ENCODE assay signal across 8 mouse cellular contexts in the genomic region with DNA sequence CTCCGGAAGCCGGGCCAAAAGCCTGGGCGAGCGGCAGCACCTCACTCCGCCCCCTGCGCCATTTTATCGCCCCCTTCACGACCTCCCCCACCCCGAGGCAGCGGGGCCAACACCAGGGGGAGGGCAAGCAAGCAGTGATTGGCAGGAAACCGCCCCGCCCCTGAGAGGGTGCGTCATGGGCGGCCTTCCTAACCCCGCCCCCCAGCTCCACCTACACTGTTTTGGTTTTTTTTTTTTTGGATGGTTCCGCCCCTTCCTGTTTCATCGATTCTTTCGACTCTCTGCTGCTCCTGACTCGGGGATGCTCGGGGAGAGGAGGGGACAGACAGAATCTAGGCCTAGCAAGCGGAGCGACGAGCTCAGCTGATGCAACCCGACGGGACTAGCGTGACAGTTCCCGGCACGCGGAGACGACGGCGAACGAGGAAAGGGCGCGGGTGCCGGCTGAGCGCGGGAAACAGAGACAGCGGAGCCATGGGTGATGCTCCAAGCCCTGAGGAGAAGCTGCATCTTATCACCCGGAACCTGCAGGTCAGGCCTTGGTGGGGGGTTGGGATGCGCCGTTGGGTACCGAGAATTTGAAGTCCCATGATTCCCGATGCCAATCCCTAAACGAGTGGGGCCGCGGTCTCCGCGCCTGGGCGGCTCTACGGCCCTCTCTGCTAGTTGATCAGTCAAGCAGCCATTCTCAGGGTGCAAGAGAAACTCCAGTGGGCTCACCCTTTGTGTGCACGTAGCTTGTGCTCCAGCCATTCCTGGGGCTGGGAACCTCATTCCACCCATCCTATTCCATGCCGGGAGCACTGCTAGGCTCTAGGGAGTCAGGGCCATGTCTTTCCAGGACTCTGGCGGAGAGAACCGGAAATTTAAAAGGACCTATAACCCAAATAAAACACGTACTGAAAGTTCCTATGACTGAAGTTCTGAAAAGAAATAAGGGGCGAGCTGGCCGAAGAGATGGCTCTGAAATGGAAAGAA. TPM values are rescaled to one million over a fixed set of nuclear protein-coding genes. Genes with fewer than 3 reads are reported as not detected.
A peak's percentile ranks its signal among the peaks of the same experiment; 100 is the strongest.
DNase-seq lines count a peak whose midpoint lies in the region; ATAC-seq and TF ChIP-seq lines count a peak whose summit lies in the region.

Gene S100pbp, minus strand, starts transcription at position 186 of the 978 bp plus-strand sequence.
Gene Yars, plus strand, starts transcription at position 219 of the 978 bp plus-strand sequence.

- peak; percentile 89 for ATAC-seq in embryonic facial prominence, embryonic 15.5 days (ENCODE audit: insufficient number of reproducible peaks, low FRiP score, low TSS enrichment, low read depth)
- peak; percentile 94 for ATAC-seq in limb, embryonic 14.5 days (ENCODE audit: low FRiP score, low read depth)
- peak; percentile 92 for ATAC-seq in midbrain, postnatal 0 days (ENCODE audit: low FRiP score)

- peak within 1 kb of the TSS; percentile 63 for H3K9ac ChIP-seq in embryonic facial prominence, embryonic 15.5 days
- peak within 1 kb of the TSS; percentile 88 for H3K9ac ChIP-seq in limb, embryonic 14.5 days (ENCODE audit: low read depth, low read length, severe bottlenecking)
- peak within 1 kb of the TSS; percentile 91 for H3K9ac ChIP-seq in midbrain, postnatal 0 days (replicated peaks; ENCODE audit: low read length, poor library complexity, severe bottlenecking)

- H3K27me3 ChIP-seq in embryonic facial prominence, embryonic 15.5 days, result no peaks in the 10 kb centered on the region
- H3K27me3 ChIP-seq in limb, embryonic 14.5 days (ENCODE audit: control insufficient read depth, insufficient read depth, low read length), result no peaks in the 10 kb centered on the region
- no peaks in the 10 kb centered on the region for H3K27me3 ChIP-seq in midbrain, postnatal 0 days (ENCODE audit: insufficient read depth, low read length)

- H3K36me3 ChIP-seq in embryonic facial prominence, embryonic 15.5 days, result peaks cover 10% of the 10 kb centered on the region; the same call in 1 of the 2 replicates
- peaks cover 6% of the 10 kb centered on the region; the same call in 1 of the 2 replicates for H3K36me3 ChIP-seq in limb, embryonic 14.5 days (ENCODE audit: control insufficient read depth, insufficient read depth, low read length)
- H3K36me3 ChIP-seq in midbrain, postnatal 0 days (ENCODE audit: insufficient read depth, low read length), result no peaks in the 10 kb centered on the region

- peak within 1 kb of the TSS; percentile 71 for H3K4me2 ChIP-seq in embryonic facial prominence, embryonic 15.5 days (replicated peaks)
- peak within 1 kb of the TSS; percentile 58 for H3K4me2 ChIP-seq in limb, embryonic 14.5 days (replicated peaks; ENCODE audit: low read depth, low read length, severe bottlenecking)
- peak within 1 kb of the TSS; percentile 81 for H3K4me2 ChIP-seq in midbrain, postnatal 0 days (ENCODE audit: low read depth, low read length, poor library complexity, severe bottlenecking)

- H3K4me1 ChIP-seq in bone marrow, adult 2 months (ENCODE audit: control insufficient read depth, insufficient read depth, low read length), result peaks cover 4% of the 10 kb centered on the region
- H3K4me1 ChIP-seq in embryonic facial prominence, embryonic 15.5 days, result peaks cover 20% of the 10 kb centered on the region
- H3K4me1 ChIP-seq in limb, embryonic 14.5 days (ENCODE audit: control insufficient read depth, insufficient read depth, low read length), result peaks cover 19% of the 10 kb centered on the region
- H3K4me1 ChIP-seq in midbrain, postnatal 0 days (ENCODE audit: insufficient read depth, low read length), result peaks cover 8% of the 10 kb centered on the region; the same call in 1 of the 2 replicates

- peak within 1 kb of the TSS; percentile 94 for H3K4me3 ChIP-seq in bone marrow, adult 2 months (replicated peaks; ENCODE audit: control insufficient read depth, low read depth, low read length)
- peak within 1 kb of the TSS; percentile 92 for H3K4me3 ChIP-seq in embryonic facial prominence, embryonic 15.5 days (replicated peaks)
- peak within 1 kb of the TSS; percentile 85 for H3K4me3 ChIP-seq in limb, embryonic 14.5 days (replicated peaks; ENCODE audit: low read length)
- H3K4me3 ChIP-seq in midbrain, postnatal 0 days (ENCODE audit: low read depth, low read length), result peak within 1 kb of the TSS; percentile 88

- under 1% methylated on average over 58 of the region's 58 CpGs for WGBS in bone marrow, adult 2 months
- under 1% methylated on average over 55 of the region's 58 CpGs for WGBS in embryonic facial prominence, embryonic 15.5 days
- under 1% methylated on average over 54 of the region's 58 CpGs for WGBS in limb, embryonic 14.5 days
- WGBS in midbrain, postnatal 0 days, result under 1% methylated on average over 55 of the region's 58 CpGs

- H3K9me3 ChIP-seq in embryonic facial prominence, embryonic 15.5 days (replicated peaks), result no peaks in the 10 kb centered on the region
- H3K9me3 ChIP-seq in limb, embryonic 14.5 days (ENCODE audit: control insufficient read depth, low read length), result no peaks in the 10 kb centered on the region
- no peaks in the 10 kb centered on the region for H3K9me3 ChIP-seq in midbrain, postnatal 0 days (ENCODE audit: low read length)

- peak; percentile 64; the same call in 1 of the 2 replicates for TF ChIP-seq POLR2A in bone marrow, adult 2 months (IDR thresholded peaks at IDR 0.05; ENCODE audit: borderline replicate concordance, control insufficient read depth, low read depth, low read length)
- 0 out of 2 replicates have a peak, but pooled peaks have one; percentile 25 for TF ChIP-seq POLR2A in limb, embryonic 14.5 days (IDR thresholded peaks at IDR 0.05; ENCODE audit: borderline replicate concordance, extremely low read depth, insufficient read depth, insufficient read length)

- no peak for TF ChIP-seq CTCF in bone marrow, adult 2 months (IDR thresholded peaks at IDR 0.05; ENCODE audit: control insufficient read depth, insufficient read depth, low read length)
- peak; percentile 50 for TF ChIP-seq CTCF in midbrain, postnatal 0 days (IDR thresholded peaks at IDR 0.05)

- DNase-seq in 416B (ENCODE audit: low read depth), result peak; percentile 99
- peak; percentile 96 for DNase-seq in heart, adult 8-10 months (ENCODE audit: low spot score)
- DNase-seq in kidney, adult 9 months, result peak; percentile 99
- DNase-seq in limb, embryonic 14.5 days (ENCODE audit: low spot score), result peak; percentile 99
- DNase-seq in midbrain, postnatal 0 days (ENCODE audit: low spot score), result peak; percentile 99
- peak; percentile 92 to 93 for DNase-seq in spleen, postnatal 14 days (ENCODE audit: low spot score in 2 of 2)

- peak within 1 kb of the TSS; percentile 47 for H3K27ac ChIP-seq in bone marrow, adult 2 months (ENCODE audit: control insufficient read depth, insufficient read depth, low read depth, low read length, poor library complexity)
- peak within 1 kb of the TSS; percentile 91 for H3K27ac ChIP-seq in embryonic facial prominence, embryonic 15.5 days (replicated peaks)
- peak within 1 kb of the TSS; percentile 91 for H3K27ac ChIP-seq in limb, embryonic 14.5 days (replicated peaks; ENCODE audit: low read depth, low read length)
- peak within 1 kb of the TSS; percentile 90 for H3K27ac ChIP-seq in midbrain, postnatal 0 days (ENCODE audit: low read depth, low read length)

RNA-seq across cellular contexts. Expression of gene S100pbp, which starts in this region (rescaled TPM):
- polyA plus RNA-seq in bone marrow, adult 2 months (2011; ENCODE audit: insufficient read depth, insufficient read length, low replicate concordance, missing spikeins), result 8.5 and 9.4 TPM in 2 replicates
- 17.8 and 18.5 TPM in 2 replicates for polyA plus RNA-seq in embryonic facial prominence, embryonic 15.5 days (2015; fragmentation: Nextera tagmentation; extraction: Ambion mirVana)
- 10 to 100 TPM in 3 of 4 experiments, 1 to 10 TPM in 1; 8.2 to 15.2 (median 12.1) TPM for total RNA-seq in heart, adult 8-10 months (2022)
- 59.9 and 67.7 TPM in 2 replicates for polyA plus RNA-seq in limb, embryonic 14.5 days (2012; rRNA removed)
- polyA plus RNA-seq in limb, embryonic 14.5 days (2014; fragmentation: Nextera tagmentation; extraction: Ambion mirVana), result 14.9 and 19.9 TPM in 2 replicates
- total RNA-seq in midbrain, postnatal 0 days (2014; rRNA removed), result 49.6 and 59.5 TPM in 2 replicates
- 20.7 and 24.2 TPM in 2 replicates for polyA plus RNA-seq in midbrain, postnatal 0 days (2015; fragmentation: Nextera tagmentation; extraction: Ambion mirVana)

RNA-seq across cellular contexts. Expression of gene Yars, which starts in this region (rescaled TPM):
- polyA plus RNA-seq in bone marrow, adult 2 months (2011; ENCODE audit: insufficient read depth, insufficient read length, low replicate concordance, missing spikeins), result 25.1 and 28.2 TPM in 2 replicates
- 75.5 and 83.2 TPM in 2 replicates for polyA plus RNA-seq in embryonic facial prominence, embryonic 15.5 days (2015; fragmentation: Nextera tagmentation; extraction: Ambion mirVana)
- 10 to 100 TPM; 24.9 to 35.0 (median 29.2) TPM for total RNA-seq in heart, adult 8-10 months (2022)
- 37.7 and 50.3 TPM in 2 replicates for polyA plus RNA-seq in limb, embryonic 14.5 days (2012; rRNA removed)
- 78.7 and 79.5 TPM in 2 replicates for polyA plus RNA-seq in limb, embryonic 14.5 days (2014; fragmentation: Nextera tagmentation; extraction: Ambion mirVana)
- total RNA-seq in midbrain, postnatal 0 days (2014; rRNA removed), result 66.8 and 81.9 TPM in 2 replicates
- polyA plus RNA-seq in midbrain, postnatal 0 days (2015; fragmentation: Nextera tagmentation; extraction: Ambion mirVana), result 107 and 111 TPM in 2 replicates

Comparison
In these comparisons a context has a peak if more than half of its experiments do, and no peak if none do; other contexts are left out.
1. Peak in every context shown above with its lines: DNase-seq, ATAC-seq, H3K4me3 ChIP-seq and H3K27ac ChIP-seq.